Mouse (Mus musculus): ENCODE data around the gene Ptpn18.

DNA sequence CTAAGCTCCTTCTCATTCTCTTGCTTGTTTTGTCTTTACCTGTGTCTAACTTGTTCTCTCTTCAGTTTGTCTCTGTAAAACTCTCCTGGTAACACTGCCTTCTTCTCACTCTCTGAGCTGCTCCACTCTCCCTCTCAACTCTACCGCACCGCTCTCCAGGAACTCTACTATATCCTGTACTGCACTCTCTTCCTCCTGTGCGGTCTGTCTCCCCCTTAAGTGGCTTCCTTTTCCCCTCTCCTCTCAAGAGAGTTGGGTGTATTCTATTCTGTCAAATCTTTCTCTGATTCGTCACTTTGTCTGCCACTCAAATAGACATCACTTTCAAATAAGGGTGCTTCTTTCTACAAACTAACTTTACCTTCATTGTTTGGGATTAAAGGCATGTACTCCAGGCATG, 31.9 kb downstream of the Ptpn18 start:
- TF ChIP-seq CTCF (IDR thresholded peaks at IDR 0.05; ENCODE audit: low read depth) (no peak), EP300 (optimal IDR thresholded peaks at IDR 0.05) (no peak)
